Mouse (Mus musculus) CH12.LX (cell line): ENCODE data around the gene Ttll9.

Experiments used
- CHD2 ChIP-seq: IDR thresholded peaks from 2 replicates; pipeline ENCODE4 v1.6.1; 2011; ENCODE audit warnings: low read length, improper control_type of control experiment
- CTCF ChIP-seq, 2 experiments: IDR thresholded peaks in 1 of 2; conservative IDR thresholded peaks in 1 of 2; 2 replicates each; pipeline ENCODE4 v1.5.1; 2011 to 2012; ENCODE audit warnings: low read depth in 2 of 2, low read length in 2 of 2, improper control_type of control experiment in 1 of 2, inconsistent platforms in 1 of 2, mild to moderate bottlenecking in 1 of 2, moderate library complexity in 1 of 2
- SMC3 ChIP-seq: IDR thresholded peaks from 2 replicates; pipeline ENCODE4 v1.6.1; 2011; ENCODE audit warnings: low read depth, low read length, improper control_type of control experiment
- TCF12 ChIP-seq: IDR thresholded peaks from 2 replicates; pipeline ENCODE4 v1.6.1; 2014; ENCODE audit warnings: low read depth, mild to moderate bottlenecking, inconsistent platforms, low read length, improper control_type of control experiment
- USF1 ChIP-seq: IDR thresholded peaks from 2 replicates; pipeline ENCODE4 v1.6.1; 2014; ENCODE audit warnings: low read depth, mild to moderate bottlenecking, inconsistent platforms, low read length, improper control_type of control experiment

DNA sequence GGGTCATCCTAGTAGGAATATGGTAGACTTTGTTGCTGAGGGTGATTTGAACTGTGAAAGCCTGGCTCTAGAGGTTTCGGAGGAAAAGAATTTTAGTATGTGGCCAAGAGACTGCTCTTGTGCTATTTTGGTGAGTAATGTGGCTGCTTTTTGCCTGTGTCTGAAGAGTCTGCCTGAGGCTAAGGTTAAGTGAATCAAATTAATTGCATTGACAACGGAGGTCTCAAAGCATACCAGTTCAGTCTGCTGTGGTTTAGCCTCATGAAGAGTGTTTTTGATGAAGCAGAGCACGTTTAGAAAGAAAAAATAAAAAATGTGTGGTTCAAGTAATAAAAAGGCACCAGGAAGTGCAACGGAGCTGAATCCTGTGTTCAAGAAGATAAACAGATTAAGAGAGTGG lies 3.3 kb downstream of the Ttll9 start:
- TF ChIP-seq CTCF (conservative IDR thresholded peaks at IDR 0.05 in 1 of 2, IDR thresholded peaks at IDR 0.05 in 1 of 2; ENCODE audit: low read depth in 2 of 2, low read length in 2 of 2) (no peak), SMC3 (no peak), USF1 (no peak), TCF12 (no peak), CHD2 (no peak)
